Mouse (Mus musculus) cerebellum, postnatal 4 days (tissue): ENCODE measurements at regions not wholly inside any gene's neighbourhood (a gene's known extent, or its start where the extent isn't known, plus 50 kb on each side); places are given as distances from the start of the nearest gene placed in this dataset.

ENCODE experiments used
- DNase-seq, 2 experiments: peaks; one replicate each; pipeline ENCODE4 v3.0.0; 2022; ENCODE audit warnings: low spot score in 2 of 2, mixed read lengths in 1 of 2

DNA sequence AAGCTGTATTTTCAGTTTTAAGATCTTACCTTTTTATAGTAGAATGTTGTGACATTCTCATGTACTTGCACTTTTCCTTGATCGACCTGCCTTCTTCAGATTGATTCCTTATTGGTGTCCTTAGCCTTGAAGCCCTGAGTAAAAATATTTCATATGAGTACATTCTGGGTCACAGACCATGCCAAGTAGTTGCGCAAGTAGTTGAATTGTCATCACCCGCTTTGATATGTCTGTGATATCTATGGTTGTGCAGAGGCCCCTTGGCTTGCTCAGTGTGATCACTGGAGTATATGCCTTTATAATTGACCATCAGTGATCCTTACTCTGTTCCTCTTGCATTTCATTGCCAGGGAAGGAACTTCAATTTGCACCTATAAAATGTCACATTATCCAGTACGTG is 131.1 kb upstream of the Reg3g start:
- DNase-seq: no peak

DNA sequence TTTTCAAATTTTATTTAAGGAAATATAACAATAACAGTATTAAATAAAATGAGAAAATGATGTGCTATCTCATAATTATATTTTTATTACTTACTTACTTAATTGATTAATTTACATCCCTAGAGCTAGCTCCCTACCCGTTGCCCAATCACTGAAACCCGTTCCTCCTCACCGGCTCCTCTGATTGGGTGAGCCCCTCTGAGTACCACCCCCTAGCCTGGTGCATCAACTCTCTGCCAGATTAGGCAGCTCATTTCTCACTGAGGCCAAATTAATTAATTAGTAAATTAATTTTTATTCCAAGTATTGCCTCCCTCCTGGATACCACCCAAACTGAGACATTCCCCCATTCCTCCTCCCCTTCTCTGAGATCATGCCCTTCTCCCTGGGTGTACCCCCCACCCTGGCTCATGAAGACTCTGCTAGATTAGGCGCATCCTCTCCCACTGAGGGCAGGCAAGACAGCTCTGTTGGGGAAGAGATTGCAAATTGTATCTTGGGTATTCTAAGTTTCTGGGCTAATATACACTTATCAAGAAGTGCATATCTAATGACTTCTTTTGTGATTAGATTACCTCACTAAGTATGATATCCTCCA is 101.4 kb upstream of the Reg3g start:
- DNase-seq: no peak

DNA sequence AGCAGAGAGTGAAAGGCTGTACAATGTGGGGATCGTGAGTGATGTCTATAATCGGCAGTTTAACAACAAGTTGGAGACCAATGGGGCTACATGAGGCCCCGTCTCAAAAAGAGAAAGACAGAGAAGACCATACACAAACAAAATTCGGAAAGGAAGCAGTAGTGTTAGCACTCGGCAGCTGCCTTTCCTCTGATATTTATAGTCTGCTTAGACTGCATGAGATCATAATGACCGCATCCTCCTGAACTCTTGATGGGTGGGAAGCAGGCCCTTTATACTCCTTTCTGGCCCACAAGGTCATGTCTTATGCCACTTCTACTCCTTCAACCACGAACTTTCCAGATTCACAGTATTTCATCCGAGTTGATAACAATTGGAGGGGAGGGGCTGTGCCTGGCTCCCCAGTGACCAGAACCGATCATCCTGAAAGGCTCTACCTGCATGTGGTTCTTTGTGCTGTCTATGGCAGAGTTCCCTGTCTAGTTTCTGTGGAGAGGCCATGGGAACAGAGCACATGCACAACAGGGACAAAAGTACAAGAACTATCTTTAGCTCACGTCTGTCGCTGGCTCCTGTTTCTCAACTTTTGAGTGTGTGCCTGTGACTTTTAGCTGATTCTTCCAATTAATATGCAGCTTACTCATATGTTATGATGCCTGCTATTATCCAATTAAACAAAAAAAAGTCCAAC is 84.5 kb upstream of the Reg3g start:
- no peak for DNase-seq

DNA sequence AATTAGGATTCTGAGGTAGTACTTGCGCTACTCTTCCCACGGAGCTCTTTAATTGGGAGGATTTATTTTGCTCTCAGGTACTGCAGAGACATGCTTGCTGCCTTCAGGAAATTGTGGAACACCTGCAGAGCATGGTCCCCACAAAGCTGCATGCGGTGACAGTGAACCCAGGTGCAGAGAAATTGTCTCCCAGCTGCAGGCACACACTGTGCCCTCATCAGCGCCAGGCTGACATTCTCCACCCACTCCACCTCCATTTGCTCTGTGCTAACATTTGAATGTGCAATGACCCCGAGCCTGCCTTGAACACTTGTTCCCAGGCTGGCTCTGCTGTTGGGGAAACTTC is 83.7 kb upstream of the Reg3g start:
- no peak for DNase-seq

DNA sequence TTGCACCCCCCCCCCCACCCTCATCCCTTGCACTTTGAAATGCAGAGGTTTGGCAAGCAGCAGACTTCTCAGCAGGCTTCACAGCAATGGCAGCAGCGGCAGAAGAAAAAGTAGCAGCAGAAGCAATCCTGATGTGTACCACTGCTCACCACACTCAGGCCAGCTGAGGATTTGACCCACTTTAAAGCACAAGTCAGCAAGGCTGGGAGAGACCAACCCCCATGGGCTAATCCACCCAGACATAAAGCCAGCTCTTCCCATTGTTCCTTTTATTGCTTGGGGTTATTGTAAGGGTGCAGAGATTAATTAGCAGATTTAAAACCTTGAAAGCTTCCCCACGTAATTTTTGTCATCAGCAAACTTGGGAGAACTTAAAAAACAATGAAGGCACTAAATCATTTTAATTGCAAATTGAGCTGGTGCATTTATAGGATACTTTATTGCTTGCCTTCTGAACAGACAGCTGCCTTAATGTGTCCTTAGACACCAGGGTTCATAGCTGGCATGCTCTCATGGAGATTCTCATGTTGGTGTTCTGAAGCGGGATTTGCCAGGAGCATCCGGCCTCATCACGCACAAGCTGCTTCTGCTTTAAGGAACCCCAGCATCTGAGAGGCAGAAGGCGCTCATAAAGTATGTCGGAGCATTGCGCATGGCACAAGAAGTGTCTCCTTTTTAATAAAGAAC is 83.1 kb upstream of the Reg3g start:
- no peak for DNase-seq

DNA sequence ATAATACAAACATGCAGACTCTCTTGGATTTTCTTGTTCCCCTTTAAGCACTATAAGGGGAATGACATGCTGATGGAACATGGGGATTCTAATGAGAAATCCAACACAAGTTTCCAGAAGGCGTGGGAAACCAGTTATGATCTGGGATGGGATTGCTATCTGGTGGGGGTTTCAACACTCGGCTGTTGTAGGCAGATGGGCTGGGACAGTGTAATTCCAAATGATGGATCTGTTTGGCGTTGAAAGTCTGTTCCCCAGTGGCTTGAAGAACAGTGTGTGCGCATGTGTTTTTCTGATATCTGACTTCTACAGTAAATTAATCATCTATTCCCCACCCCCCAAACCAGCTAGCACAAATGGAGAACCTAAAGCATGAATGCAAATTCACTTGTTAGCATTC is 79.8 kb upstream of the Reg3g start:
- no peak for DNase-seq

DNA sequence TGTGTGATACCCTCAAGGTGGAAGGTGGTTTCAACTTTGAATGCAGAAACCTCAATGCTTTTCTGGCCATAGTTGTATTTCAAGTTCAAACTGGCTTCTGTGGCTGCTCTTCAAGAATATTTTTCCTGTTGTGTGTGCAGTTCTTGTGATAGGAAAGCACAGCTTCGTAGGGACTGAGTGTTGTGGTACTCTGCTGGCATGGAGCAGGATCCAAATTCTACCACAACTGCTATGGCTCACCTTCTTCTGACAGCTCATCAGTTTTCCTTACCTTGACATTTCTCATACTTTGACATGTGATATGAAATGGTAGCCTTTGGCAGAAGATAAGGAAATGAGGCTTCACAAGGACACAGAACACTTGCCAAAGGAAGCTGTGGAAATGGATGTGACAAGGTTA is 79.0 kb upstream of the Reg3g start:
- DNase-seq: no peak

DNA sequence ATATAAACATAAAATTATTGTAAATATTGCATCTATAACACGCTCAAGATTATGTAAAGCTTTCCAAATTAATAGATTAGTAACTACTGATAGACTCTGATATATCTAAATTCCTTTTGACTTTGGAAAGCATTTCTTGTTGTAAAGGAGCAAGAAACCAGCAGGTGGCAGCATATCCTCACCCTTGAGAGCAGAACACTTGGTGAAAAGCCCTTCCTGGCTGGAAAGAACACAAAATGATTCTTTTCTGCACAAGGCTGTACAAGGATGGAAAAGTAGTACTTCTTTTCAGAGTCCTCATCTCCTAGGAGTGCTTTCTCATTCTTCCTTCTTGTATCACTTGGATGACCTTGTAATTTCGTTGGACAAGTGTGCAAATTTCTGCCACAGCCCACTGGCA is 75.6 kb upstream of the Reg3g start:
- peak; percentile 36 to 72 for DNase-seq

DNA sequence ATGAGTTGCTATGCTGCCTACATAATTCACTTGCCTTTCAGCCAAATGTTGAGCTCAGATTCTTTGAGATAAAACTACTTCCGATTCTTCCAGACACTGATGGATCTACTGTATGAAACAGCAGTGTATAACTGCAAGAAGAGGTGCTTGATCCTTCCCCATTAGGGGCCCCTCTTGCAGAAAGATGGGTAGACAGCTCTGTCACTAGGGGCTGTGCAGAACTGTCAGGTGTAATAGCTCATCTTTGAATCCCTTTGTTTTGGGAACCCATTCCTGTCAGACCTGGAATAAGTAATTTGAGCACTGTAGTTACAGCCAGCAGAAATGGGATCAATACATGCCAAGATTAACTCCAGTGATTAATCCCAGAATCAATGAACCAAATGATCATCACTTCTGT is 68.8 kb upstream of the Reg3g start:
- DNase-seq: no peak

DNA sequence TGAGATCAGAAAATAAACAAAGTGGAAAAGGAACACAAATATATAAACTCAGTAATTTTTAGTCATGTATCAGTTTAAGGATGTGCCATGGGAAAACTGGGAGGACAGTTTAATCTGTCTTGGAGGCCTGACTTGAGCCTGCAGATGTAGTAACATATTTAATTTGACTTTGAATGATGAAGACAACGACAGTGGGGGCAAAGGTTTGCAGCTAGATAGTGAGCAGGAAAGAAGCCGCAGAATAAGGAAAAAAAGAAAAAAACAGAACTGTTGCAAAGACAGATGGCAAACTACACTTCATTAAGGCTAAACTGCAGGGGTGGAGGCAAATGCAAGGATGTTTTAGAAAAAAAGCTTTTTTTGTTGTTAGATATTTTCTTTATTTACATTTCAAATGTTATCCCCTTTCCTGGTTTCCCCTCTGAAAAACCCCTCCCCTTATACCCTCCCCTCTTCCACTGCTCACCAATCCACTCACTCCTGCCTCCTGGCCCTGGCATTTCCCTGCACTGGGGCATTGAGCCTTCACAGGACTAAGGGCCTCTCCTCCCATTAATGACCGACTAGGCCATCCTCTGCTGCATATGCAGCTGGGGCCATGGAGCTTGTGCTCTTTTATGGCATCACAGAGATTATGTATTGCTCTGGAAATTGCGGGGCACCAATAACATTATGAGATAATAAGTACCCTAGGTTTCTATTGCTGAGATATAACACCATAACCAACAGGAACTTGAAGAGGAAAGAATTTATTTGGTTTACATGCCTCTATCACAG is 58.5 kb upstream of the Reg3g start:
- no peak for DNase-seq
